Mouse (Mus musculus) neural tube, embryonic 15.5 days (tissue): ENCODE data around the gene Boc. TPM values are rescaled to one million over a fixed set of nuclear protein-coding genes. Genes with fewer than 3 reads are reported as not detected.
"Not testable (repeated sequence)": the region's sequence is repeated elsewhere in the genome, so short reads cannot be mapped to it uniquely, and the experiment has no call there.

Experiments used
- ATAC-seq: fragments of 200-750 bp; cut with Nextera tagmentation; 2 replicates; pipeline ENCODE4 v1.8.0; 2017; ENCODE audit warnings: mild to moderate bottlenecking, moderate TSS enrichment, moderate library complexity; ENCODE audit not compliant: low FRiP score
- H3K27ac ChIP-seq: fragments of 300-500 bp; sonication (generic); replicated peaks from 2 replicates; pipeline ENCODE4 v1.5.1; 2015; ENCODE audit warnings: mild to moderate bottlenecking, inconsistent platforms
- H3K27me3 ChIP-seq: fragments of 300-500 bp; sonication (generic); replicated peaks from 2 replicates; pipeline ENCODE4 v1.6.1; 2015; ENCODE audit warnings: inconsistent platforms
- H3K36me3 ChIP-seq: fragments of 300-500 bp; sonication (generic); 2 replicates; pipeline ENCODE4 v1.6.1; 2015; ENCODE audit warnings: inconsistent platforms
- H3K4me1 ChIP-seq: fragments of 300-500 bp; sonication (generic); 2 replicates; pipeline ENCODE4 v1.6.1; 2015; ENCODE audit warnings: inconsistent platforms
- H3K4me2 ChIP-seq: fragments of 300-500 bp; sonication (generic); 2 replicates; pipeline ENCODE4 v1.6.1; 2015; ENCODE audit warnings: inconsistent platforms, mild to moderate bottlenecking, moderate library complexity
- H3K4me3 ChIP-seq: fragments of 300-500 bp; sonication (generic); replicated peaks from 2 replicates; pipeline ENCODE4 v1.5.1; 2015; ENCODE audit warnings: mild to moderate bottlenecking, inconsistent platforms
- H3K9ac ChIP-seq: fragments of 300-500 bp; sonication (generic); replicated peaks from 2 replicates; pipeline ENCODE4 v1.6.1; 2015; ENCODE audit warnings: mild to moderate bottlenecking, inconsistent platforms
- H3K9me3 ChIP-seq: fragments of 300-500 bp; sonication (generic); replicated peaks from 2 replicates; pipeline ENCODE4 v1.6.1; 2016; ENCODE audit warnings: inconsistent platforms
- WGBS: fragments of 180-500 bp; shearing (Covaris S2); methylation state at CpG from one replicate; pipeline ENCODE4 v1.1.7; 2015; ENCODE audit warnings: mixed read lengths; 5-methylcytosine and 5-hydroxymethylcytosine counted together
- polyA plus RNA-seq: library from polyadenylated mRNA; unstranded; fragments of >200 nt; fragmentation: Nextera tagmentation; extraction: Ambion mirVana; gene quantifications from 2 replicates; pipeline ENCODE4 v1.2.1, GENCODE M21; 2015

Gene Boc
- polyA plus RNA-seq, 1 experiment from 2014 or later, result 6.9 TPM

DNA sequence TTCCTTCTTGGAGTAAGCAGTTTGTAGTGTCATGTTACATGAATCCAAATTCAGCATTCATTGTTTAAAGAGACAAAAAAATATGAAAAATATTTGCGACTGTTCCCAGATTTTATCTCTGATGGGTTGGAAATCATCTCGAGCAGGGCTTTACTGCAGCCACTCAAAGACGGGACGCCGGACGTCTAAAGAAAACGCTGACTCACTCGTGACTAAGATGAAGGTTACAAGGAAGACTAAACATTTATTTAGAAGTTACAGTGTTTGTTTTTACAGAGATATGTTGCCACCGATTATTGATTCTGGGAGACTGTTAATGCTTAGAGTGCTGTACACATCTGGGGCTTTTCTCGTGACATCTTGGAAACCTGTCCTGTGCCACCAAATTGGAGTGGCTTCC, 73.9 kb downstream of the Boc start:
- Histone ChIP-seq H3K27ac (no peak overlapping the region), H3K9ac (no peak overlapping the region), H3K4me2 (no peak overlapping the region), H3K9me3 (no peaks in the 10 kb centered on the region), H3K36me3 (peaks cover 5% of the 10 kb centered on the region; the same call in 1 of the 2 replicates), H3K4me3 (no peak overlapping the region), H3K27me3 (no peaks in the 10 kb centered on the region), H3K4me1 (peaks cover 6% of the 10 kb centered on the region; the same call in 1 of the 2 replicates)
- 88% methylated on average over 10 of the region's 10 CpGs for WGBS
- no peak for ATAC-seq

DNA sequence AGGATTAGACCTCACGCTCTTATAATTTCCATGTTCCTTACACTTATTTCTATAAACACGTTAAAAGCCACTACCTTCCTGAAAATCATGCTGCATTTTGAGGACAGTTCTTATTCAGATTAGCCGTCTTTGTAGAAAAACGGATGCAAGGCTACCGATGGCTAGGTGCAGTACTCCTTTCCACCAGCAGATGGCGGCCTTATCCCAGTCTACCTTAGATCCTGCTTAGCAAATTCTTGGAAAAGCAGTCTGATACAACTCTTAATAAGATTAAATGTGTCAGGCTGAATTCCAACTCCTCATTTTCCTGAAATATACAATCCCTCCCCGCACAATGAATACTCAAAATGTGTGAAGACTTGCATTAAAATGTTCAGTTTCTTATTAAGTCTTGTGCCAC, 74.6 kb downstream of the Boc start:
- Histone ChIP-seq H3K4me3 (no peak overlapping the region), H3K4me2 (no peak overlapping the region), H3K4me1 (peaks cover 6% of the 10 kb centered on the region; the same call in 1 of the 2 replicates), H3K9ac (no peak overlapping the region), H3K36me3 (peaks cover 2% of the 10 kb centered on the region; the same call in 1 of the 2 replicates), H3K9me3 (no peaks in the 10 kb centered on the region), H3K27me3 (no peaks in the 10 kb centered on the region), H3K27ac (no peak overlapping the region)
- ATAC-seq, result no peak
- 7% methylated on average over 7 of the region's 7 CpGs for WGBS

DNA sequence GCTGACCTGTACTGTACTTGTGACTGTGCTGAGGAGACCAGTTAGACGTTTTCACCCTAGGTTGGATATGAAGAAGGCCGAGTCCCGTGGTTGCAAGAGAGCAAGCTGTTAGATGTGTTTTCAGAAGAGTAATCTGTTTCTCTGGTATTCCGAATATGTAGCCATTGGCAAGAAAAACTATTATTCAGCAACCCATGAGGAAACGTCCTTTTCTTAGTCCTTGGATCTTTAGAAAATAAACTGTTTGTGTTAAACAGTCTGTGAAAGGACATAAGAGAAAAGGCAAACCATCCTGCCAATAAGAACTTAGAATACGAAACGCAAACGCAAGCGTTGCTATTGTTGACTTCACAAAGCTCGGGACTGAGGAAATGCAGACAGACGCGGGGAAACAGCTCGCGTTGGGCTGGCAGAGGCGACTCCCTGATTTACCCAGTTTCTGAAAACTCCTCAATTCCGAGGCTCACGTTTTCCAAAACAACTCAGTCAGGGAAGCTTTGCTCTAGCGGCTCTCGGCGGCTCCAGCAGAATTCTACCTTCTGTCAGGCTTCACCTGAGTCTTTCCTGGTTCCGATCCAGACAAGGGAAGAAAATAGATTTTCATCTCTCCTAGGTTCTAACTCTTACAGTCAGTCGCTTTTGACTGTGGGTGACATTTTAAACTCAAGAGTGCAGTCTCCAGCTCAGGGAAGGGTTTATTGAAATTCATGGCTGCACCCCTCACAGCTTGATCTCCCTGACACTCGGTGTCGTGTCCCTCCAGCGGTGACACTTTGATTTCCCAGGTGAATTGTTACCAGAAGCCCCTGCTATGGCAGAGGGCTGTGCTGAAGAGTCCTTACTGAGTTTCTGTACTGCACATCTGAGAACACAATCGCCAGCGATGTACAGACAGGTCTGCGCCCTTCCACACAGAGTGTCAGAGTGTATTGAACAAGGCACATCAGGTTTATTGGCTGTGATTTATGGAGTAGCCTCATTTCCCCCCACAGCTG, 76.8 kb downstream of the Boc start:
- H3K4me3 ChIP-seq, result no peak overlapping the region
- no peaks in the 10 kb centered on the region for H3K36me3 ChIP-seq
- H3K4me2 ChIP-seq, result peak overlapping the region; percentile 17; the same call in 1 of the 2 replicates
- ATAC-seq, result no peak
- H3K27me3 ChIP-seq, result no peaks in the 10 kb centered on the region
- WGBS, result 40% methylated on average over 28 of the region's 28 CpGs
- no peak overlapping the region; the same call in 1 of the 2 replicates for H3K27ac ChIP-seq
- peaks cover 6% of the 10 kb centered on the region; the same call in 1 of the 2 replicates for H3K4me1 ChIP-seq
- H3K9me3 ChIP-seq, result no peaks in the 10 kb centered on the region
- no peak overlapping the region for H3K9ac ChIP-seq

DNA sequence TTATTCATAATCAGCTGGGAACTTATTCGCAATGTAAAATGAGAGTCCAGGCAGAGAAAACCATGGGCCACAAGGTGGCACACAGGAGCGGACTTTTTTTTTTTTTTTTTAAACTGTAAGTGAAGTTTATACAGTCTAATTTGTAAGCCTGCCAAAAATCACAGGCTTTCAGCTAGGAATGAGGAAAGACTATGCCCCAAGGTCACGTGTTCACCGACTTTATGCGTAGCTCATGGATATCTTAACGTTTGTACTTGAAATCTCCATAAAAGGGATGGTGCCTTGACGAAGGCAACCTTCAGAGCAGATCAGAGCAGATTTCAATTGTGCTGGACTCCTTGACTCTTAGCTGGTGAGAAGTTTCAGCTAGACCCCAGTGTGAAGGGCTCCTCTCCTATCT, 78.1 kb downstream of the Boc start:
- H3K27me3 ChIP-seq, result no peaks in the 10 kb centered on the region
- H3K9ac ChIP-seq, result no peak overlapping the region
- H3K4me1 ChIP-seq, result peaks cover 6% of the 10 kb centered on the region; the same call in 1 of the 2 replicates
- H3K9me3 ChIP-seq, result no peaks in the 10 kb centered on the region
- no peaks in the 10 kb centered on the region for H3K36me3 ChIP-seq
- no peak overlapping the region for H3K4me2 ChIP-seq
- ATAC-seq, result no peak
- no peak overlapping the region for H3K4me3 ChIP-seq
- WGBS, result 63% methylated on average over 7 of the region's 7 CpGs
- no peak overlapping the region for H3K27ac ChIP-seq

DNA sequence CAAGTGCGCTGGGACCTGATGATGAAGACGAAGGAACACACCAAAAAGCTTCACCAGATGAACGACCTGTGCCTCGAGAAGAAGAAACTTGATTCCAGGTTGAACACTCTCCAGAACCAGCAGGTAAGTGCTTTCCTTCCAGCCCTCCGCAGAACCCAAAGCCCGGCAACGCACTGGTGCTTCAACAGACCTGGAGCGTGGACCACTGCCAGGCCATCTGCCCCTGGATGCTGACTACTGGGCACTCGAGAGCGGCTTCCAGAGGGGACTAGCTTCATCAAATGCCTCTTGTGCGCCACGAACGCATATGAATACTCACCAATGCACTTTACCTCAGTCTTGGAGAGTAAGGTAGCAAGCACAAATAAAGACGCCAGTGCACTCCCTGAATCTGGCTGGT, 78.8 kb downstream of the Boc start:
- Histone ChIP-seq H3K4me2 (no peak overlapping the region), H3K27ac (no peak overlapping the region), H3K4me1 (peaks cover 6% of the 10 kb centered on the region; the same call in 1 of the 2 replicates), H3K9ac (no peak overlapping the region), H3K9me3 (no peaks in the 10 kb centered on the region), H3K27me3 (no peaks in the 10 kb centered on the region), H3K36me3 (no peaks in the 10 kb centered on the region), H3K4me3 (no peak overlapping the region)
- WGBS, result 88% methylated on average over 14 of the region's 14 CpGs
- no peak for ATAC-seq

DNA sequence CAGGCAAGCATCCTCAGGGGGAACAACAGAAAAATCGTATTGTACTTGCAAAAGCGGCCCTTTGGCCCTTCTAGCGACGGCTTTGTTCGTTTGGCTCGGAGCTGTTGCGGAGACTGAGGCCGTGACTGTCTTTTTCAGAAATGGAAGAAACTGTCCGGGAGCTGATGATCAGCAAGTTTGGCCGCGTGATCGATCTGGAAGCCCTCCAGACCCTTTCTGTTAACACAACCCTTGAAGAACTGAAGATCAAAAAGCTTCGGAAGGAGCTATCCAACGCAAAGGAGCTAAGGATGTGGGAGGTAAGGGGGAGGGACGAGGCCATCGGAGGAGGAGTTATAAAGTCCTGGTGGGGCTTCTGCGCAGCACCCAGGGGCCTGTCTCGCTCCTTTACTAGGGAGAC, 79.9 kb downstream of the Boc start:
- Histone ChIP-seq H3K4me1 (peaks cover 6% of the 10 kb centered on the region; the same call in 1 of the 2 replicates), H3K4me3 (no peak overlapping the region), H3K27me3 (no peaks in the 10 kb centered on the region), H3K9ac (no peak overlapping the region), H3K36me3 (no peaks in the 10 kb centered on the region), H3K9me3 (no peaks in the 10 kb centered on the region), H3K4me2 (no peak overlapping the region), H3K27ac (no peak overlapping the region)
- ATAC-seq, result no peak
- WGBS, result 55% methylated on average over 18 of the region's 18 CpGs

DNA sequence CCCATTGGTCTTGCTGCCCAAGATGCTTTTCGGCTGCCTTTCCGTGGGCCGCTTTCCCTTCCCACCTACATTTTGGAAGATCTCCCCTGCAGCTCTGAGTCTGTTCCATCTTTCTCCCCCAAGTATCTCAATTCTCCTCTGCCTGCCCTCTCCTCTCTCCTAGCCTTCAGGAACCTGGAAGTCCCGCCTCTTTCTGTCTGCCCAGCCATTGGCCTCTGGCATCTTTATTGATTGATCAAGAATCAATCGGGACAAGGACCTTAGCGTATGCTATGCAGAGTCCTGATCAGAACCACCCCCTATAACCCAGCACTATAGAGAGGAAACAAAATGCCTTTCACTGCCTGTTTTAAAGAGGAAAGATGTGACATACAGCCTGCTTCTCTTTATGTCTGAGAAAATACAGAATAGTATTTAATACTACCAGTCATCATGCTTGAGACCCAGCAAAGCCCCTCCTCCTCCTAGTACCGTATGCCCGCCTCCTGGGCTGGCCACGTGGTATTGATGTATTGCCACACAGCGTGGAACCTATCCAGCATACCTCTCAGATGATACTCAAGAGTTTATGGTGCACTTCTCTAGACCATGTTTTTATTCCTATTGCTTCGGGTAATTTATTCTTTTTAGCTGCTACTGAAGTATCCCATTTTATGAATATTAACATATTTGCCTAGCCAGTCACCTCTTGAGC, 82.9 kb downstream of the Boc start:
- Histone ChIP-seq H3K36me3 (no peaks in the 10 kb centered on the region), H3K4me2 (no peak overlapping the region), H3K4me1 (no peaks in the 10 kb centered on the region), H3K27me3 (no peaks in the 10 kb centered on the region), H3K27ac (no peak overlapping the region), H3K4me3 (no peak overlapping the region), H3K9me3 (no peaks in the 10 kb centered on the region), H3K9ac (no peak overlapping the region)
- ATAC-seq, result no peak
- 90% methylated on average over 11 of the region's 11 CpGs for WGBS

DNA sequence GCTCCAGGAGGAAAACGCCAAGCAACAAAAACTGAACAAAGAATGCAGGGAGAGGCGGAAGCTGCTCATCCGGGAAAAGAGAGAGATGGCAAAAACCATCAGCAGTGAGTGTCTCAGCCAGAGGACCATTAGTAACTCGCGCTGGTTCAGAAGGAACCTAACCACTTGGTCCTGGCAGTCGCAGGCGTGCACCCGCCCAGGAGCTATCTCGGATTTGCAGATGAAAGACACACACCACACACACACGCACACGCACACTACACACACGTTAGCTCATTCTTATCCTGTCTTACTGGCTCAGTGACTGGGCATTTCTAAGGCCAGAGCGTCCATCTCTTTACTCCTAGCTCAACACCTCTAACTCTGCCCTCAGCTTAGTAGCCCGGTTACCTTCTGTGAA, 83.4 kb downstream of the Boc start:
- no peak for ATAC-seq
- WGBS, result 91% methylated on average over 14 of the region's 14 CpGs
- no peaks in the 10 kb centered on the region for H3K4me1 ChIP-seq
- H3K27ac ChIP-seq, result no peak overlapping the region
- H3K9me3 ChIP-seq, result no peaks in the 10 kb centered on the region
- no peaks in the 10 kb centered on the region for H3K27me3 ChIP-seq
- no peaks in the 10 kb centered on the region for H3K36me3 ChIP-seq
- H3K9ac ChIP-seq, result no peak overlapping the region
- no peak overlapping the region for H3K4me2 ChIP-seq
- no peak overlapping the region for H3K4me3 ChIP-seq

DNA sequence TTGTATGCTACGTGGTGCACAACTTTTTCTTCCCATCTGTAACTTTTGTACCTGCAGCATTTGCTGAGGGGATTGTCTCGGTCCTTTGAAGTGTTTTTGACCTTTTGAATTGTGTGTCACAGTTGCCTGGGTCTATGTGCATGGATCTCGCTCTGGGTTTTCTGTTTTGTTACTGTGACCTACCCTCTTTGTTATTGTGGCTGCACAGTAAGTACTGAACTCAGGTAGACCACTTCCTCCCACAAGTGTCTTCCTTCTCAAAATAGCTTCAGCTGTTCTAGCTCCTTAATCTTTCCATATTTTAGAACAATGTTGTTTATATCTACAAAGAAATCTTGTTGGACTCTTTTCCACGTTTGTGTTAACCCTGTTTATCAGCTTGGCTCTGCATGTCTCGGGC, 97.8 kb downstream of the Boc start:
- Histone ChIP-seq H3K36me3 (no peaks in the 10 kb centered on the region), H3K4me3 (no peak overlapping the region), H3K9me3 (no peaks in the 10 kb centered on the region), H3K4me1 (no peaks in the 10 kb centered on the region), H3K9ac (no peak overlapping the region), H3K27ac (no peak overlapping the region), H3K4me2 (no peak overlapping the region), H3K27me3 (no peaks in the 10 kb centered on the region)
- no peak for ATAC-seq
- 80% methylated on average over 5 of the region's 5 CpGs for WGBS

DNA sequence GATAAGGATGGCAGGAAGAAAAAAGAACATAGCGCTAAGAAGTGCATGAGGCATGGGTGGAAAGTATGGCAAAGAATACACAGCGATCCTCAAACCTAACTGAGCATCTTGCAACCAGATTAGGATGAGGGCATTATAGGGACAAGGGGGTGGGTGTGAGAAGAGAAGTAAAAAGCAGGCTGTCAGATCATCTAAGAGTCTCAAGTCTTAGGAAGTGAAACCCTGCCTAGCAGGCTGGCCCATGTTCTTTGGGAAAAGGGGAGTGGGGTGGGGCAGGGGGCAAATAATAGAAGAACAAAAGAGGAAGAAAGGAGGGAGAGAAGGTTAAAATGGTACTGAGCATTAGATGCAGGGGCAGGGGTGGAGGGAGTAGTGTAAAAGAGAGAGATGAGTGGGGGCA, 99.9 kb downstream of the Boc start:
- Histone ChIP-seq H3K36me3 (no peaks in the 10 kb centered on the region), H3K27me3 (no peaks in the 10 kb centered on the region), H3K4me3 (no peak overlapping the region), H3K4me2 (no peak overlapping the region), H3K9ac (no peak overlapping the region), H3K4me1 (no peaks in the 10 kb centered on the region), H3K27ac (no peak overlapping the region), H3K9me3 (no peaks in the 10 kb centered on the region)
- ATAC-seq, result no peak
- WGBS, result 98% methylated on average over 2 of the region's 2 CpGs

DNA sequence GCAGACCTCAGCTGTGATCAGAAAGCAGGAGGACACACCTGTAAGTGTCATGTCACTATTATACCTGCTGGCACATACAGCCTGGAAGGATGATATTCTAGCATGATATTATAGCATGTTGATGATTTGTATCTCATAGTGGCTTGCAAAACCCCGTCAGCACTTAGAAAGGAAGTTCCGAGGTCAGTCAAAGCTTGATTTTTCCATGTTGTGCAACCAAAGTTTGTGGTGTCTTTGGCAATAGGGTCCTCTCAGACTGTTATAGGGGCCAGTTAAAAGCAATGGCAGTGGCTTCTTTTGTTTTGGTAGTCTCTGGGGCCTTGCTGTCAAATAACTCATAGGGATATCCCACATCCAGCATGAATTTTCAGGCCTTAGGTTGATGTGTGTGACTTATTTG, 100.8 kb downstream of the Boc start:
- H3K4me3 ChIP-seq, result no peak overlapping the region

DNA sequence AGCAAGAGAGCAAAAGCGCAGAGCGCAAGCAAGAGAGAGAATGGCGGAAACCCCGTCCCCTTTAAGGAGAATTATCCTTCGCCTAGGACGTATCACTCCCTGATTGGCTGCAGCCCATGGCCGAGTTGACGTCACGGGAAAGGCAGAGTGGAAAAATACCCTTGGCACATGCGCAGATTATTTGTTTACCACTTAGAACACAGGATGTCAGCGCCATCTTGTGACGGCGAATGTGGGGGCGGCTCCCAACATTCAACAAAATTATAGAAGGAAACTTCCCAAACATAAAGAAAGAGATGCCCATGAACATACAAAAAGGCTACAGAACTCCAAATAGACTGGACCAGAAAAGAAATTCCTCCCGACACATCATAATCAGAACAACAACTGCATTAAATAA, 116.8 kb downstream of the Boc start:
- not testable (repeated sequence) for H3K4me1 ChIP-seq, H3K4me3 ChIP-seq, H3K4me2 ChIP-seq, ATAC-seq, H3K36me3 ChIP-seq, H3K27ac ChIP-seq, H3K9me3 ChIP-seq, H3K9ac ChIP-seq, H3K27me3 ChIP-seq
- 94% methylated on average over 15 of the region's 15 CpGs for WGBS

More for the DNA sequence above, 100.8 kb downstream of the Boc start:
- Histone ChIP-seq H3K4me1 (no peaks in the 10 kb centered on the region), H3K27me3 (no peaks in the 10 kb centered on the region), H3K9ac (no peak overlapping the region), H3K9me3 (no peaks in the 10 kb centered on the region), H3K4me2 (no peak overlapping the region), H3K36me3 (no peaks in the 10 kb centered on the region), H3K27ac (no peak overlapping the region)
- 91% methylated on average over 2 of the region's 2 CpGs for WGBS
- ATAC-seq, result no peak
